Mouse (Mus musculus): ENCODE results near the gene Tmem178b. TPM values are rescaled to one million over a fixed set of nuclear protein-coding genes. Genes with fewer than 3 reads are reported as not detected.

Tmem178b gene
- polyA plus RNA-seq, 1 experiment = 0.29 TPM

DNA sequence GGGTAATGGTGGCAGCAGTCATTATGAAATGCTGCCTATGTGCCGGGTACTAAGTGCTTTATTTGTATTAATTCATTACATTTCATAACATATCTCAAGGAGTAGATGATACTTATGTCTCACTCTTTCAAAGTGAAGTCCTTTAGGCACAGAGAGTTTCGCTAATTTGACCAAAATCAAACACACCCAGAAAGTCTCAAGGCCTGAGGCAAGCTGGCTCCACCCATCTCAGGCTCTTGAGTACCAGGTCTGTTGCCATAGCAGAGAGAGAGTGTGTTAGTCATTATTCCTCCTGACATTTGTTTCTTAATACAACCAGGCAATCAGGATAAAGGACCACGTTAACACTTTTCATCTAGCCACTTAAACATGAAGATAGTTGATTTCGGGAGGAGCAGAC, 117.7 kb downstream of the Tmem178b start:
- Histone ChIP-seq H3K36me3 (ENCODE audit: control insufficient read depth, insufficient read depth, low read length) (no peaks in the 10 kb centered on the region), H3K4me3 (ENCODE audit: low read depth, low read length) (no peak overlapping the region), H3K4me1 (ENCODE audit: control insufficient read depth, insufficient read depth, insufficient read length, low read length) (no peaks in the 10 kb centered on the region), H3K27ac (ENCODE audit: insufficient read depth, low read depth, low read length) (no peak overlapping the region), H3K27me3 (ENCODE audit: control insufficient read depth, insufficient read depth, low read length) (no peaks in the 10 kb centered on the region)
- WGBS = 72% methylated on average over 4 of the region's 4 CpGs
- no peak for TF ChIP-seq POLR2A (IDR thresholded peaks at IDR 0.05; ENCODE audit: low read depth, low read length)
- TF ChIP-seq CTCF (IDR thresholded peaks at IDR 0.05; ENCODE audit: extremely low read depth, insufficient read length, insufficient replicate concordance, low read depth, low read length) = no peak

DNA sequence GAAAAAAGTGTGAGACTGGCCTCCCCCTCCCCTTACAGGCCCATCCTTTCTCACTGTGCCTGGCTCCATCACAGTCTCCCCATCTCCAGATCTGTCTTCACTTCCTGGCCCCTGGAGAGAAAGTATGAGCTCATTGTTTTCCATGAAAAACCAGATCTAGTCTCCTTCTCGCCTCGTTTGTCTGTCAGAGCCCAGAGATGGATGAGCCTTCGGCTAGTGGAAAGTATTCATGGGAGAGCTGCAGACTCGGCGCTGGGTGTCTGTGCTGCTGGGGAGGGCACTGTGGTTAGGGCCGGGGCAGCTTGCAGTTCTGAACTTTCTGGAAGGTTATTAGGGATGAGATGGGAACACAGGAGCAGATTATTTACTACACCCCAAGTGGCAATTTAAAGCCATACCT, 118.9 kb downstream of the Tmem178b start:
- no peak overlapping the region for H3K27ac ChIP-seq (ENCODE audit: insufficient read depth, low read depth, low read length)
- no peaks in the 10 kb centered on the region for H3K4me1 ChIP-seq (ENCODE audit: control insufficient read depth, insufficient read depth, insufficient read length, low read length)
- H3K36me3 ChIP-seq (ENCODE audit: control insufficient read depth, insufficient read depth, low read length) = no peaks in the 10 kb centered on the region
- H3K27me3 ChIP-seq (ENCODE audit: control insufficient read depth, insufficient read depth, low read length) = no peaks in the 10 kb centered on the region
- WGBS = 60% methylated on average over 6 of the region's 6 CpGs
- H3K4me3 ChIP-seq (ENCODE audit: low read depth, low read length) = no peak overlapping the region
- TF ChIP-seq POLR2A (IDR thresholded peaks at IDR 0.05; ENCODE audit: low read depth, low read length) (no peak), CTCF (IDR thresholded peaks at IDR 0.05; ENCODE audit: extremely low read depth, insufficient read length, insufficient replicate concordance, low read depth, low read length) (no peak)

DNA sequence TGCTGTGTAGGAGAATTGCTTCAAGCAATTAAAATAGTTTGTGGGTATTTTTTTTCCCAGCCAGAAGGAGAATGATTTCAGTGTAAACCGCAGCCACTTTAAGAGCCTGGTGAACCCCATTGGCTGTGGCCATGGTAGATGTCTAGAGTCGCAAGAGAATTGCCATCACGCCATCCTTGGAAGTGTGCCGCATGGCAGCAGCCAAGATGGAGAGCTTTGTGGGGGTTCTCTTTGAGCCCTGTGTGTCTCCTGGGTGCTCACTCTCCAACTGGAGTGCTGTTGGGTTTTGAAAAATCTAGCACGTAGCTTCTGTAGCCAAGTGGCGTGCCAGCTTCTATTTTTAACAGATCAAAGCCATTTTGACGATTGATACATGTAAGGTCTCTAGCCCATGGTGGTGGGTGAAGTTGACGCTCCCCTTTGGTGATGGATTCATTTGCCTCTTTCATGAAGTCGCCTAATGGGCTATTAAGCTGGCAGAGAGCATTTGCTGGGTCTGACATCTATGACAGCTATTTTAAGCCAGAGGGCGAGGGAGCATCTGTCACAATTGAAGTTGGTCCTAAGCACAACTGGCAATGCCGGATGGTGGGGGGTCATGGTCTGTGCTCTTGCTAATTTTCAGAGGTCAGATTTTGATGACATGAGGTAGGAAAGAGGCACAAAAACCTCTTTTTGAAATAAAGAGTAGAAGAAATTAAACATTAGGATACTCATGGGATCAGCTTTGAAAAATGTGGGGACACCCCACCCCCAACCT, 133.1 kb downstream of the Tmem178b start:
- TF ChIP-seq CTCF (IDR thresholded peaks at IDR 0.05; ENCODE audit: extremely low read depth, insufficient read length, insufficient replicate concordance, low read depth, low read length) (no peak), POLR2A (IDR thresholded peaks at IDR 0.05; ENCODE audit: low read depth, low read length) (no peak)
- H3K4me1 ChIP-seq (ENCODE audit: control insufficient read depth, insufficient read depth, insufficient read length, low read length) = no peaks in the 10 kb centered on the region
- WGBS = 85% methylated on average over 11 of the region's 11 CpGs
- H3K4me3 ChIP-seq (ENCODE audit: low read depth, low read length) = no peak overlapping the region
- no peaks in the 10 kb centered on the region for H3K27me3 ChIP-seq (ENCODE audit: control insufficient read depth, insufficient read depth, low read length)
- H3K27ac ChIP-seq (ENCODE audit: insufficient read depth, low read depth, low read length) = no peak overlapping the region
- no peaks in the 10 kb centered on the region for H3K36me3 ChIP-seq (ENCODE audit: control insufficient read depth, insufficient read depth, low read length)

DNA sequence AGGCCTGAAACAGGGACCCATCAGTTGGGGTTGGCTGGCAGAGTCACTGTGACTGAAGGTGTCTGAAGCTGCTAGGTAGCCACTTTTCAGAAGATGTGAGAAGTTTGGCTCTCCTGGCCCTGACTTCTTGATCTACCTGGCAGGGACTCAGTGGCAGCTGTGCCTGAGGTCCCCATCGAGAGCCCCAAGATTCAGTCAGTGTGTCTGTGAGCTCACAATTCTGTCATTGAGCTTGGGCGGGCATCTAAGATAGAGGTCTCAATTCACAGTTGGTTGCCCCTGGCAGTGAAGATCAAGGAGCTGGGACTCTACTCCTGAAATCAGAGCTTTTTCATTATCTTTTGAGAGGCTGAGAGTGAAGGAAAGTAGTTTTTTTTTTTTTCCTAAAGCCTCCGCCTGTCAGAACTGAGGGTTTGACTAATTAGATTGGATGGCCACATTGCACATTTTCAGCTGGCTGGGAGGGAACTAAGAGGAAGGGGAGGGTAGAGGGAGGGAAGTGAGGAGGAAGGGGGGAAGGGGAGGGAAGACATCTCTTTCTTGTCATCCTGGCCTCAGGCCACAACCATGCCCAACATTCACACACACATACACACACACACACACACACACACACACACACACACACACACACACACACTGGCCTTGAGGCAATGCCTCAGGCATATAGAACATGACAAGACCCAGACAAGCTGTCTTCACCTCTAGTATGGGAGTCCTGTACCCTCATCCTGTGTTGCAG, 135.3 kb downstream of the Tmem178b start:
- Histone ChIP-seq H3K4me3 (ENCODE audit: low read depth, low read length) (no peak overlapping the region), H3K36me3 (ENCODE audit: control insufficient read depth, insufficient read depth, low read length) (no peaks in the 10 kb centered on the region), H3K4me1 (ENCODE audit: control insufficient read depth, insufficient read depth, insufficient read length, low read length) (no peaks in the 10 kb centered on the region), H3K27ac (ENCODE audit: insufficient read depth, low read depth, low read length) (no peak overlapping the region), H3K27me3 (ENCODE audit: control insufficient read depth, insufficient read depth, low read length) (no peaks in the 10 kb centered on the region)
- 73% methylated on average over 3 of the region's 3 CpGs for WGBS
- TF ChIP-seq POLR2A (IDR thresholded peaks at IDR 0.05; ENCODE audit: low read depth, low read length) (no peak), CTCF (IDR thresholded peaks at IDR 0.05; ENCODE audit: extremely low read depth, insufficient read length, insufficient replicate concordance, low read depth, low read length) (no peak)

DNA sequence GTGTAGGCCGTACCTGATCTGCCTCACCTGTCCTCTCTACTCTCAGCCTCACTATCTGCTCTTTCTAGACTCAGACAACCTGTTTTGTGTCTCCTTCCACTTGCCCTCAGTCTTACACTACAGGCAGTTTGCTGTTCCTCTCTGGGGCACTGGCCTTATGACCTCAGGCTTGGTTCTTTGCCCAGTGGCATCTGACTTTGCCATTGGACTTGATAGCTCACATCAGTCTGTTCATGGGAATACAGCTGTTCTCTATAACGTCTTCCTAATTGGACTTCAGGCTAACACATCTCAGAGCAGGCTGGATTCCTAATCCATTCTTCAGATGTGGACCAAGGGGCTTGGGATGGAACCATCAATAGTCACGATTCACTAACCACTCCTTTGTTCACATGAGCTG, 136.6 kb downstream of the Tmem178b start:
- H3K27me3 ChIP-seq (ENCODE audit: control insufficient read depth, insufficient read depth, low read length) = no peaks in the 10 kb centered on the region
- no peaks in the 10 kb centered on the region for H3K4me1 ChIP-seq (ENCODE audit: control insufficient read depth, insufficient read depth, insufficient read length, low read length)
- H3K36me3 ChIP-seq (ENCODE audit: control insufficient read depth, insufficient read depth, low read length) = no peaks in the 10 kb centered on the region
- no peak overlapping the region for H3K27ac ChIP-seq (ENCODE audit: insufficient read depth, low read depth, low read length)
- TF ChIP-seq POLR2A (IDR thresholded peaks at IDR 0.05; ENCODE audit: low read depth, low read length) (no peak), CTCF (IDR thresholded peaks at IDR 0.05; ENCODE audit: extremely low read depth, insufficient read length, insufficient replicate concordance, low read depth, low read length) (no peak)
- H3K4me3 ChIP-seq (ENCODE audit: low read depth, low read length) = no peak overlapping the region
- 68% methylated on average over 3 of the region's 3 CpGs for WGBS

DNA sequence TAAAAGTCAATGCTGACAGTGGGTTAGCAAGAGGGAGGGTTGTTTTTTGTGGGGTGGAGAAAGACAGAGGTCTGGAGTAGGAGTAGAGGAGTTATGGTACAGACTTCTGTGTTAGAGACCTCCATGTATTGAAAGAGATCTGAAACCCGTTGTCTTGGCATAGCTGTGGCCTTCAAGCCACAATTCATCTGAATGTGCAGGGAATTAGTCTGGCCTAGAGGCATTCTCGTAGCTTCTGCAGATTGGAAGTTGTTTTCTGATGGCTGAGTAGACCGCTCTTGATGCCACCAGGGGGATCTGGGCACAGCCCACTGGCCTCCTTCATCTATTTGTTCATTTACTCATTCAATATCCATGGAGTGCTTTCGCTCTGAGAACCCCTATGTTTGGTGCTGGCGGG, 138.0 kb downstream of the Tmem178b start:
- no peak overlapping the region for H3K4me3 ChIP-seq (ENCODE audit: low read depth, low read length)
- 85% methylated on average over 5 of the region's 5 CpGs for WGBS
- H3K27ac ChIP-seq (ENCODE audit: insufficient read depth, low read depth, low read length) = no peak overlapping the region
- no peak for TF ChIP-seq POLR2A (IDR thresholded peaks at IDR 0.05; ENCODE audit: low read depth, low read length)
- no peak for TF ChIP-seq CTCF (IDR thresholded peaks at IDR 0.05; ENCODE audit: extremely low read depth, insufficient read length, insufficient replicate concordance, low read depth, low read length)
- no peaks in the 10 kb centered on the region for H3K4me1 ChIP-seq (ENCODE audit: control insufficient read depth, insufficient read depth, insufficient read length, low read length)
- no peaks in the 10 kb centered on the region for H3K27me3 ChIP-seq (ENCODE audit: control insufficient read depth, insufficient read depth, low read length)
- H3K36me3 ChIP-seq (ENCODE audit: control insufficient read depth, insufficient read depth, low read length) = no peaks in the 10 kb centered on the region

DNA sequence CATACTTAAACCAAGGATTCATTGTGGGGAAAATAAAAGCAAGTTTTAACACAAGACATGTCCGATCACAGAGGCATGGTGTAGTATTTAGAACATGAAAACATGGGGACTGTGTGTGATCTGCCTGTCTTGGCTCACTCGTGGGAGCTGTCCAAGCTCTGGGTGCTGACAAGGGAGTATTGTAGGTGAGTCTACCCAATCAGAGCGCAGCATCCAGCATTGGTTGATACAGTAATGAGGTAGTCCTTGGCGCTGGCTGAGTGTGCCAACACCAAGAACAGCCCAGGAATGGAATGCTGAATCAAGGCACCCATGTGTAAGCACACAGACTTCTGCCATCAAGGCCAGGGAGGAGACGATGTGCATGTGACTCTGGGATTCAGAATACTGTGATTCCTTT, 138.5 kb downstream of the Tmem178b start:
- TF ChIP-seq CTCF (IDR thresholded peaks at IDR 0.05; ENCODE audit: extremely low read depth, insufficient read length, insufficient replicate concordance, low read depth, low read length) (no peak), POLR2A (IDR thresholded peaks at IDR 0.05; ENCODE audit: low read depth, low read length) (no peak)
- Histone ChIP-seq H3K36me3 (ENCODE audit: control insufficient read depth, insufficient read depth, low read length) (no peaks in the 10 kb centered on the region), H3K4me3 (ENCODE audit: low read depth, low read length) (no peak overlapping the region), H3K27ac (ENCODE audit: insufficient read depth, low read depth, low read length) (no peak overlapping the region), H3K27me3 (ENCODE audit: control insufficient read depth, insufficient read depth, low read length) (no peaks in the 10 kb centered on the region), H3K4me1 (ENCODE audit: control insufficient read depth, insufficient read depth, insufficient read length, low read length) (no peaks in the 10 kb centered on the region)
- WGBS = 58% methylated on average over 5 of the region's 5 CpGs

All from small intestine, adult 2 months (tissue).